Mouse (Mus musculus) ES-CJ7 (cell line): ENCODE results near the gene Actg1.

ENCODE experiments used
- DNase-seq: peaks from one replicate; pipeline ENCODE4 v3.0.0; 2011; ENCODE audit warnings: low read depth, low spot score

Gene Actg1

DNA sequence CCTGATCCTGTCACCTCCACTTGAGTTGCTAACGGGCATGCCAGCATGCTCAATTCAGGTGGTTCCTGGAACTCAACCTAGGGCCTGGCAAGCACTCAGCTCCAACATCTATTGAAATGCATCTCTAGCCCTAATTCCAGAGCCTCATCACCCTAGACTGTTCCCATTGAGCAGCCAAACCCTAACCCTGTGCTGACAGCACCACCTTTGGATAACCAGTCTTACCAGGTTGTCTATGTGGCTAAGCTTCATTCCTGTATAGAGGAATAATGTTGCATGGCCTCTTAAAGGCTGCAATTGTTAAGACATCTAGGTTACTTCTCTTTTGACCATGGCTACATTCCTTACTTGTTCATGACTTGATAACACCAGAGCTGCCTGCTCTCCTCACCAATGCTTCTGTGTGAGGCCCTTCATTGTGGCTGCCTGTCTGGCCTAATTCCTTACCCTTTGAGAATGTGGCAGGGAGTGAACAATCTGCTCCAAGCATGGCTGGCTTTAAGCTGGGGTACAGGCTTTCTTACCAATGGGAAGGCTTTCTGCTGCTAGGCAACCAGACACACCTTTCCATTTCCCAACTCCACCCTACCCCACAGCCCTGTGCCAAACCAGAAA lies 3.2 kb downstream of the Actg1 start:
- DNase-seq = peak; percentile 66

- DNase-seq = peak; percentile 31
These were observed 3.9 kb downstream of the Actg1 start for GRCm38 (mm10) chr11:120344310-120344920.

GRCm38 (mm10) chr11:120343519-120344309 lies 4.6 kb downstream of the Actg1 start:
- peak; percentile 50 for DNase-seq

GRCm38 (mm10) chr11:120342656-120343160 lies 5.6 kb downstream of the Actg1 start:
- no peak for DNase-seq

GRCm38 (mm10) chr11:120341661-120342060 lies 6.7 kb downstream of the Actg1 start:
- DNase-seq = no peak

DNA sequence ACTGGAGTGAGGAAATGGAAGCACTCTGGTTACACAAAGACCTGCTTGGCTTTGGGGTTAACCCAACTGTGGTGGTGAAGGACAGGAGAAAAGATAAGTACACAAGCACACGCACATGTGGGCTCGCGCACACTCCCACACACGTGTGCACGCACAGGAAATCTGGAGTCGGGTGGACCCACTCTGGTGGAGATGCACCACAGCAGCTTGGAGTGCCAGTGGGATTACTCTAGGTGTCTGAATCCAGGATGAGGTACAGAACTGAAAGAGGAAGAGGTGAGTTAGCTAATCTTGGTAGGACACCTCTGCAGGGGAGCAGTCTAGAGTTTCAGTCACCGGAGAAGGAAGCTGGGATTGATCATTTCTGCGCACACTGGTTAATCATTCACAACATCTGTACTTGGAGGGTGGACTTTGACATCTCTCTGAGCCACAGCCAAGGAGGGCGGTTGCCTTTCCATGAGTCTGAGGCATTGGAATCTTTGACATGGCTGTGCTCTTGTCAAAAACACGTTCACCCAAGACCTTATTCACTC lies 8.3 kb downstream of the Actg1 start:
- DNase-seq = no peak

GRCm38 (mm10) chr11:120338786-120339185 lies 9.6 kb downstream of the Actg1 start:
- no peak for DNase-seq

GRCm38 (mm10) chr11:120337447-120337846 lies 10.9 kb downstream of the Actg1 start:
- peak; percentile 47 for DNase-seq

- no peak for DNase-seq
These were observed 12.8 kb downstream of the Actg1 start for GRCm38 (mm10) chr11:120335431-120336021.

GRCm38 (mm10) chr11:120320156-120320555 lies 28.2 kb downstream of the Actg1 start:
- no peak for DNase-seq

- DNase-seq = no peak
These were observed 29.0 kb downstream of the Actg1 start for GRCm38 (mm10) chr11:120319310-120319709.

- DNase-seq = no peak
These were observed 30.9 kb downstream of the Actg1 start for GRCm38 (mm10) chr11:120317456-120317855.

DNA sequence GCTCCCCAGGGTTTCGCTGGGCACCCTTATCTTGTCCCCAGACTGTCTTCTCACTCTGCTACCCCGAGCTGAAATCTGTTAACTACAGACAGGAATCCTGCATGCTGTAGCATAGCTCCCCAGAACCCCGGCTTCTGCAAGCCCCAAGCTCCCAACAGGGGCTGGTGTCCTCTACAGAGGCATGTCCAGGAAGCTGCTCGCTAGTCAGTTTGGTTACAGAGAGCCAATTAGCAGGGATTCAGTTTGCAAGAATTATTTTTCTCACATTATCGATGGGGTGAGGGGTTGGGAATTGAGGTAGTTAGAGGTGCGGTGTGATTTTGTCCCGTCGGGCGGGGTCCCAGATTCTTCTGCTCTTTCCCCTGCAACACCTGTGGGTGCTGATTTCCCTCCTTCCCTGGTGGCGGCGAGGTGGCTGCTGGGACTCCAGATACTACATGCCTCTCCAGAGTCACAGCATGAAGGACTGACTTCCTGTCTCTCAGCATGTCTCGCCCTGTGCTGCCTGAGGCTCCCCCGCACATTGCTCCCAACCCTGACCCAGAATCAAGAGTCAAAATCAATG lies 31.6 kb downstream of the Actg1 start:
- DNase-seq = no peak

GRCm38 (mm10) chr11:120315832-120316689 lies 32.3 kb downstream of the Actg1 start:
- peak; percentile 81 for DNase-seq

- peak; percentile 27 for DNase-seq
These were observed 33.0 kb downstream of the Actg1 start for GRCm38 (mm10) chr11:120315416-120315761.

DNA sequence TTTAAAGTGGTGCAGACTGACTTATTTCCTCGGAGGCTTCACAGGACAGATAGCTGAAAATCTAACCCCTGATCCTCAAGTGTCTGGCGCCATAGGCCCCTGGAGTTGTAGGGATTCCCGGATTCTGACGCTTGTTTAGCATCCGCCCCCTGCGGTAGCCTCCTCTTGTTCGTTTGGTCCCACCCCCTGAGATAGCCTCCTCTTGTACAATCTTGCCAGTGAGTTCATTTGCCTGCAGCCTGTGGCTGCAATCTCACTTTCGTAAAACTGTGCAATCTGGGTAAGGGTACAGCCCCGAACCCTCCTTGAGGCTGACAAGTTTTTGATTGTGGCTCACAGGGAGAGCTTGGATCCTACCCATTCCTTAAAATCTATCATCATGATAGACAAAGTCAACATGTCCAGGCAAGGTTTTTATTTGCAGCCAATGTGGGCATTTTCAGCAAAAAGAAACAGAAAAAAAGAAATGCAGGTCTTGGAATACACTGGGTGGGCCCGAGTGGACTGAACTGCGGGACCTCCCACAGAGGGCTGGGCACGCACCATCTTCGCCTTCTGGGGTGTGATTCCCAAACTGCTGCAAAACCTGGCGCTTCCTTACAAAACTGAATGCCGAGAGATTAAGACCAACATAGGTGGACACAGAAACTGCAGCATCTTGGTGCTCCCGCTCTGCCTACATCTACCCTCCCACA lies 33.5 kb downstream of the Actg1 start:
- peak; percentile 45 for DNase-seq

DNA sequence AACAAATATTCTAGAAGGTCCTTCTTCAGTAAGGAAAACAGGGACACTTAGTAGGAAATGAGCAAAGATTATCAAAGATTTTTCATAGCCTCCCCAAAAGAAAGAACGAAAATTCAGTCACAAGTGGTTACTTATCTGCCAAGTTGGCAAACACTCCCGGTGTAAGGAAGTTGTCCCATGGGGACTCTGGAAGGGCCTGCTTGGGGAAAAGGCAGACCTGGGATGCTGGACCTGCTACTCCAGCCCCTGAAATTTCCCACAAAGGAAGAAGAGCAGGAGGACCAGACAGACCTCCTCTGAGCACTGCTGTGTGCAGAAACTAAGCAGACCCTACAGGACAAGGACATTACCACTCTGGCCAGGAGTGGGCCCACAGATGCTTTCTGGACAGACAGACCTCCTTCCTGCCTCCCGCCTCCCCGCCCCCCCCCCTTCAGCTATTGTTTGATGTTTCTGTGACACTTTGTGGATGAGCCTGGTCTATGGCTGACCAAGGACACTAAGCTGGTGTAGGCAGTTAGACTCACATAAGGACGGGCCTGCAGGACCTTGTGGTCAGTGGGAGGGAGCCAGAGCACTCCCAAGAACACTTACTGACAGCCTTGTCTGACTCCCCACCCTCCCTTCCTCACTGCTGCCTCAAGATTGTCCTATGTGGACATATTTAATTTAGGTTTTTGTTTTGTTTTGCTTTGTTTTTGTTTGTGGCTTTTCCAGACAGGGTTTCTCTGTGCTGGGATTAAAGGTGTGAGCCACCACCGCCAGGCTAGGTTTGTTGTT lies 34.2 kb downstream of the Actg1 start:
- DNase-seq = no peak

DNA sequence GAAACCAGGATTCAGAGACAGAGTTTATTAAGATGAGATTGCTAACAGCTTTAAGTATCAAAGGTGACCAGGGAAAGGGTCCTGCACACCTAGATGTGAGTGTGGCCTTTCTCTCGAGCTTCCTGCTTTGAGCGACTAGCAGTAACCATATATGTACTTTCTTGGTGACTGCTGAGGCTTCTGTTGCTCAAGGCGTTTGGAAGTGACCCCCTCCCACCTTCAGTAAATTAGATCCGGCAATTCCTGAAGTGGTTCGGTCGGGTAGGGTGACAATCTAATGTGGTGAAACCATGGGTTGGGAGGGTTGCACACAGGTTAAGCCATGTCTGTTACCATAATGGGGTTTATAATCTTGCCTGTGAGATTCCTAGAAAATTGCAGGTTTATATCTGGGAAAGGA lies 36.3 kb downstream of the Actg1 start:
- DNase-seq = no peak

GRCm38 (mm10) chr11:120311561-120311960 lies 36.8 kb downstream of the Actg1 start:
- peak; percentile 29 for DNase-seq
